Mouse (Mus musculus) urinary bladder, postnatal 10 days (tissue): ENCODE results near the gene Fgf22.

ENCODE experiments used
- DNase-seq: peaks from one replicate; pipeline ENCODE4 v3.0.0; 2022; ENCODE audit warnings: low spot score

The Fgf22 gene

DNA sequence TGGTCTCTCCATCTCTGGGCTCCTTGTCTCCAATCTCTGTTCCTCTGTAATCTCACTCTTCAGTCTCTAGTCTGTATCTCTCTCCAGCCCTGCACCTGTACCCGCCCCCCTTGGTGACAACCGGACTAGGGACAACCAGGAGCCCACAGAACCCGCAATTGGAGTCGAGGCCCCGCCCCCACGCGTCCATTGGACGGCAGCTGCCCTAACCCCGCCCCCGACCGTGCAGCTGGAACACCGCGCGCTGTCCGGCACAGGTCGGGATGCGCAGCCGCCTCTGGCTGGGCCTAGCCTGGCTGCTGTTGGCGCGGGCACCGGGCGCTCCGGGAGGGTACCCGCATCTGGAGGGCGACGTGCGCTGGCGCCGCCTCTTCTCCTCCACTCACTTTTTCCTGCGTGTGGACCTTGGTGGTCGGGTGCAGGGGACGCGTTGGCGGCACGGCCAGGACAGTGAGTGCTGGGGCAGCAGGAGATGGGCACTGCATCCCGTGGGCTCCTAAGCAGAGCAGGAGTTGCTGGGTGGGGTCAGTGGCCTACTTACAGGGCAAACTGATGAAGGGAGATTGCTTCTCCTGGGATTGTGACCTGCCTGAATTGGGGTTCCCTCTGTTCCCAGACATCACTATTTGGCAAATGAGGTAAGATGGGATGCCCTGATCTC lies at the start of gene Fgf22:
TSS of gene Fgf22 (plus strand) at position 221 of the 661 bp plus-strand sequence.
- no peak for DNase-seq

DNA sequence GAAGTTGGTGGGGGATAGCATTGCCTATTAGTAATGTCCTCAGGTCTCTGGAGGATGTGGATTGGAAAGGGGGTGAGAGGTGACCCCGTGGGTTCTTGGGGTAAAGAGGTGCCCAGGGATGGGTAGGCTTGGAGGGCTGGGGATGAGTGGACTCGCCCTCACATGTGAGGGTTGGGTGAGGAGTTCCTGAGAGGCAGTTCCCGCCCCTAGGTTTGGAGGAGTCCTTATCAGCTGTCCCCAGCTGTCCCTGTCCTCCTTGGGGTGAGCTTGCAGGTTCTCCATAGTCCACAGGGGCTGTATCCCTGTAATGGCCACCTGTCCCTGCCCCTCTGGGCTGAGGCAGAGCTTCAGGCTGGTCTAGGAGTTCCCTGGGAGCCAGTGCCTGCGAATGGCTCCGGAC lies 48.9 kb upstream of the Fgf22 start:
- no peak for DNase-seq

DNA sequence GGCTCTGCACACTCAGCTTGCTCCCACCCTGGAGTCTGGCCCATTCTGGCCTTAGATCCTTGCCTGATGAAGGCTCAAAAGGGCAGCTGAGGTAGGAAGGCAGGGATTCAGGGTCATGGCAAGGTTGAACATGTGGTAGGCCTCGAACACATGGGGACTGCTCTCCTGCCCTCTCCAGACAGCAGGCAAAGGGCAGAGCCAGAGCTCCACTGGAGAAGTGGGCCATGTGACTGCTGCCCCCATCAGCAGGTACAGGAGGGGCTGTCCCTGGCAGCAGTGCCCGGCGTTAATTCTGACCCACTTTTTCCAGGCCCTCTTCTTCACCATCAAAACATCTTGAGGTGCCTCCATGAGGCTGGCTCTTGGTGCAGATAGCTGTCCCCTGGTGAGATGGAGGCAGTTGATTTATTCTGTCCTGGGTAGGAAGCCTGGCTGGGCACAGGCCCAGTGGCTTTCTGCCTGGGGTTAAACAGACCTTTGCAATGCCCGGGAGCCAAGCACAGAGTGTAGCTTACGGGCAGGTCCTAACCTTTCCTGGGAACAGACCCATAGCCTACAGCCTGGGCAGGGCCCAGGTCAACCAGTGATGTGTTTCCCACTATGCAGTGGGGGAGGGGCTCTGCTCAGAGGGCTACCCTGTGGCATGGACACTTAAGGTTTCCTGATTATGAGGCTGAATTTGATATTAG lies 48.3 kb upstream of the Fgf22 start:
- no peak for DNase-seq

DNA sequence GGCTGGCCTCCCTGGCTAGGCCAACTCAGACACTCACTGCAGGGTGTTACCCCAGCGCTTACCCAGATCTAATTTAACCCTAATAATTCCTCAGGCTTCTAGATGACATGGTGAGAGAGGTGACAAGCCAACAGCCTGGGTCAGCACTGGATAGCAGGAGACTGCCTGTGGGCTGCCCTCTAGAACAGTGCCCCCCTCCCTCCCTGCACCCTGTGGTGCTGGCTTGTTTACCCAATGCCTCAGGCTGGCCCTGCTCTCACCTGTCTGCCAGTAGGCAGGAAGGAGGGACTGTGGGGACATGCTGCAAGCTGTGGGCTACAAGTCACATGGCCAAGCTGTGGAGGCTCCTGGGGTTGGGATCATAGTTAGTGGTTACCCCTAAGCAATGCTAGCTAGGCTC lies 47.7 kb upstream of the Fgf22 start:
- DNase-seq: no peak

DNA sequence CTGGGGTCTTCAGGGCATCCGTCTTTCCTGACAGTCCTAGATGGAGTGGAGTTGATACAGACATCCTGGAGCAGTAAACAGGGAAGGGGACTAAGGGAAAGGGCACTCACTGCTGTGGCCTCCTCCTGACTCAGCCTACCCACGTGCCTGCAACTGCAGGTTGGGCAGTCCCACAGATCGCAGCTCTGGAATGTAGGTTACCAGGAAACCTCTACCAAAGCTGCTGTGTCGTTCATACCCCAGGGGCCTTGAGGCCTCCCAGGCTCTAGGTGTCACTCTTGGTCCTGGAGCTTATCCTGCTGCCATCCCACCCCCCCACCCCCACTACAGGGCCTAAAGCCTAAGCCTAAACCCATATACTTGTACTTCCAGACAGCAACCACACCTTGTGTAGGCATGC lies 47.1 kb upstream of the Fgf22 start:
- DNase-seq: no peak

DNA sequence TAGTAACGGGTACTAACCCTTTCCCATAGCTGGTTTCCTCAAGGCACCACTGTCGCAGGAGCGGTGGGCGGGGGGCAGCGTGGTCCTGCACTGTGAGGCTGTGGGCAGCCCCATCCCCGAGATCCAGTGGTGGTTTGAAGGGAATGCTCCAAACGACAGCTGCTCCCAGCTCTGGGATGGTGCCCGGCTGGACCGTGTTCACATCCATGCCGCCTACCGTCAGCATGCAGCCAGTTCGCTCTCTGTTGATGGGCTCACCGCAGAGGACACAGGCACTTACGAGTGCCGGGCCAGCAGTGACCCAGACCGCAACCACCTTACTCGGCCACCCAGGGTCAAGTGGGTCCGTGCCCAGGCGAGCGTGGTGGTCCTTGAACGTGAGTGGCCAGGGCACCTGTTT lies 46.2 kb upstream of the Fgf22 start:
- DNase-seq: no peak

DNA sequence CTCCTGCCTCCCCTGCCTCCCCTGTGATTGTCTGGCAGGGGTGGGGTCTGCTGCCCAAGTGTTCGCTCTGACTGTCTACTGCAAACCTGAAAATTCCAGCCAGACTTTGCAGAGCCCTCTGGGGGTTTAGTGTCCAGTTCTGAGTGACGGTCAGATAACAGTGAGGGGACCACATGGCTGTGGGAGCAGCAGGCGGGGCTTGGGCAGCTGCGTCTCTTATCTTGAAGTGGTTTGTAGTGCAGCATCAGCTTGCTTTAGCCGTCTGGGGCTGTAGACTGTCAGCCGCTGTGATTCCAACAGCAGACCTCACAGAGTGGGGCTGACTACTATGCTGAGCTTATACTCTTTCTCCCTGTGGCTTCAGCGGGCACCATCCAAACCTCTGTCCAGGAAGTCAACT lies 45.6 kb upstream of the Fgf22 start:
- DNase-seq: no peak

DNA sequence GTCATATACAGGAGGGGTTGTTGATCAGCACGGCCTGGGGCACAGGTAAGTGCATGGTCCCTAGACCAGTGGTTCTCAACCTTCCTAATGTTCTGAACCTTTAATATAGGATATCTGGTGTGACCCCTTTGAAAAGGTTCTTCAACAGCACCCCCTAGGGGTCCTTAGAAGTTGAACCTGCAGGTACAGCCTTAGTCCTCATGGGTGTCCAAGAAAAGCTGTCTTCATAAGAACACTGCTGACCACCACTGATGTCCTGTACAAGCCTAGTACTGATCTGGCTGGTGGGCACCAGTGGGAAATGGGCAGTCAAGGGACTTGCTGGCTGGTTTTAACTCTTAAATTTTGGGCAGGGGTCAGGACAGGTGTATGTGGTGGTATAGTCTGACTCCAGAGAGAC lies 42.8 kb upstream of the Fgf22 start:
- DNase-seq: no peak

DNA sequence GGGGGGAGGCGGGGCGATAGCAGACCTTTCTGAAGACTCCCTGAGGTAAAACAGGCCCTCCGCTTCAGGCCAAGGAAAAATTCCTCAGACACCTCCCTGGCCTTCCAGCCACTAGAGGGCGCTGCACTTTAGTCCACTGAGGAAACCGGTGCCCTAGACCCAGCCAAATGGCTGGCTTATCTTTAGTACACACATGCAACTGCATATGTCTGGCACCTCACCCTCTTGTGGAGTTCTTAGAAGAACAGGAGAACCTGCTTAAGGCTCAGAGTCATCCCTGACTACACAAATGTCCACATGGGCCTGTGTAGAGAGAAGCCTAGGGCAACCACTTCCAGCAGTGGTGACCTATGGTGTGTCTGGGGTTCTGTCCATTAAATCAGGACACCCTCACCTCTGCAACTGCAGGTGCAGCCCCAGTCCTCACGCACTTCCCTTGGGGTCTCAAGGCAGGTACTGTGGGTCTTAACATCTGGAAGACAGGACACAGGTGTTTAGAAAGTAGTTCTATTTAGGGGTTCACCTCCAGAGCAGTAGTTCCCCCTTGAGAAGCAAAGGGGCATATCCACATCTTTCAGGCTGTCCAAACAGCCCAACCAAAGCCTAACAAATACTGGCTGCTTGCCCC lies 42.3 kb upstream of the Fgf22 start:
- DNase-seq: no peak

DNA sequence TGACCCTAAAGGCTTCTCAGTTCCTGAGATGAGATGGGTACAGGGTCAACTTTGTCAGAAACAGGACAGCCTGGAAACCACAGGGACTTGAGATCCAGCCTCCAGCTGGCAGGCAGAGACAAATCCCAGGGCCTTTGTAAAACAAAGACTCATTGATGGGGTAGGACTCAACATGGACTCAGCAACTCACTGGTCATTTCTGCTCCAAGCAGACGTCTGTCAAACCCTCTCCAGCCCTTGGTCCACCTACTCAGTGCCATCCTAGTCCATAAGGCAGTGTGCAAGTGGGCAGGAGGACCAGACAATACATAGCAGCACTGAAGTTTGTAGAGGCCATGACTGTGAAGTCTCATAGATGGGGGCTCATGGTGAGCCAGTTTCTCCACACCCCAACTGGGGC lies 41.7 kb upstream of the Fgf22 start:
- DNase-seq: no peak

DNA sequence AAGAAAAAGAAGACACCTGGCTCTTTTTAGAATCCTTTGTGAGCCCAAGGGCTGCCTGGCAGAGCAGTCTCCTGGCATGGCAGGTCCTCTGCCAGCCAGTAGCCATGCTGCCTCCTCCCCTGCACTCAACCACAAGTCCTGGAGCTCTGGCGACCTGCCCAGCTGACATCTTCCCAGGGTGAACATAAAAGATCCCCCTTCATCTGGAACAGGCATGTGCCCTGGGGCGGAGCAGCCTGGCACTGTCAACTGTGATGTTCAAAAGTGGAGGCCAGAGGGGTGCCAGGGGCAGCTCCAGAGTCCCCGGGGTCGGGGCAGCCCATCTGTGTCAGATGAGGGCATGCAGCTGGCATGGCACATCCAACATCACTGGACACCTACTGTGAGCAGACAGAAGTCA lies 39.9 kb upstream of the Fgf22 start:
- no peak for DNase-seq

DNA sequence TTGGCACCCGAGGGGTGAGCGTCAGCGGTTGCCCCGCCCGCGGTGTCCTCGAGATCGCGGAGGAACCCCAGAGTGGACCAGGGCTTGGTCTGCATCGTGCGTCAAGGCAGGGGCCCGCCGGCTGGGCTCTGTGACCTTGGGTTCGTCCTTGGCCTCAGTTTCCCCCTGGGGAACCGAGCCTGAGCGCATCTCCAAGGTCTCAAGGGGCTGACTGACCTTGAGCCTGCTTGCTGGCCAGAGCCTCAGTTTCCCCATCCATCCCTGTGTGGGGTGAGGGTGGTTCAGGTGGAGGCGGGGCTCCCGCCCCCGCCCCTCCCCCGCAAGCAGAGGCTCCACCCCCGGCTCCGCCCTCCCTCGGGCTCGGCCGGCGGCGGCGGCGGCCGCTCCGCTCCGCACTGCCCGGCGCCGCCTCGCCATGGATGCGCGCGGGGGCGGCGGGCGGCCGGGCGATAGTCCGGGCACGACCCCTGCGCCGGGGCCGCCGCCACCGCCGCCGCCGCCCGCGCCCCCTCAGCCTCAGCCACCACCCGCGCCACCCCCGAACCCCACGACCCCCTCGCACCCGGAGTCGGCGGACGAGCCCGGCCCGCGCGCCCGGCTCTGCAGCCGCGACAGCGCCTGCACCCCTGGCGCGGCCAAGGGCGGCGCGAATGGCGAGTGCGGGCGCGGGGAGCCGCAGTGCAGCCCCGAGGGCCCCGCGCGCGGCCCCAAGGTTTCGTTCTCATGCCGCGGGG lies 38.5 kb upstream of the Fgf22 start, which contains the start of gene Hcn2:
TSS of gene Hcn2 (plus strand) at position 381 of the 734 bp plus-strand sequence.
- DNase-seq: no peak

DNA sequence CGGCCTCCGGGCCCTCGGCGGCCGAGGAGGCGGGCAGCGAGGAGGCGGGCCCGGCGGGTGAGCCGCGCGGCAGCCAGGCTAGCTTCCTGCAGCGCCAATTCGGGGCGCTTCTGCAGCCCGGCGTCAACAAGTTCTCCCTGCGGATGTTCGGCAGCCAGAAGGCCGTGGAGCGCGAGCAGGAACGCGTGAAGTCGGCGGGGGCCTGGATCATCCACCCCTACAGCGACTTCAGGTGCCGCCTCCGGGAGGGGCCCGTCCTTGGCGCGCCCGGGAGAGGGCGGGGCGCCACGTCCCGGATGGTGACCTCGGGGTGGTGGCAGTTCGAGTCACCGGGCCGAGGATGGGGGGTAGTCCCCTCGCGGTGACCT lies 37.9 kb upstream of the Fgf22 start:
- no peak for DNase-seq

DNA sequence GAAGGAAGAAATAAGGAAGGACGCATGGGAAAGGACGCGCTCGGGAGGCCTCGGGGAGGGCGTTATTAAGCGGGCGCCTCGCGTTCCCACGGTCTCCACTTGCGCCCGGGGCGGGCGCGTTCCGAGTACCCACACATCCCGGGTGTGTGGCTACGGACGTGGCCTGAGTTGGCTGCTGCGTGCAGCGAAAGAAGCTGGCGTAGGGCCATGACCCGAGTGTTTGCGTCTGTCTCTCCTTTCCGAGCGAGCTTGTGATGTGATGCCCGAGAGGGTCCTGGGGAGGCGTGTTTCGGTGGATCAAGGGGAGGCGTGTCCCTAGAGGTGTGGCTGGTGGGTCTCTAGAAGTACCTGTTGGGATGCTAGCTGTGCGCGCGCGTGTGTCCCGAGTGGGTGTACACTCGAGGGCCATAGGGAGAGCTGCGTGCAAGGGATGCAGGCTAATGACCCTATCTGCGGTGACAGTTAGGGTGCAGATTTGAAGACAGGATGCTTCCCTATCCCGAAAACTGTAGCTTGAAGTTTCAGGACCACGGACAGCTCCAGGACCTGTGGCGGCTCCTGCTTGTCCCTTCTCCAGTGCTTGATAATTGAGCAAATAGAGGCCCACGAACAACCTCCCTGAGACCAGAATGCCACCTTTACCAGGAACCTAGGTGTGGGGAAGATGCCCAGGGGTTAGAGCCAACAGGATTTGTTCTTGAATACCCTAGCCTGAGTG lies 37.1 kb upstream of the Fgf22 start:
- DNase-seq: no peak

DNA sequence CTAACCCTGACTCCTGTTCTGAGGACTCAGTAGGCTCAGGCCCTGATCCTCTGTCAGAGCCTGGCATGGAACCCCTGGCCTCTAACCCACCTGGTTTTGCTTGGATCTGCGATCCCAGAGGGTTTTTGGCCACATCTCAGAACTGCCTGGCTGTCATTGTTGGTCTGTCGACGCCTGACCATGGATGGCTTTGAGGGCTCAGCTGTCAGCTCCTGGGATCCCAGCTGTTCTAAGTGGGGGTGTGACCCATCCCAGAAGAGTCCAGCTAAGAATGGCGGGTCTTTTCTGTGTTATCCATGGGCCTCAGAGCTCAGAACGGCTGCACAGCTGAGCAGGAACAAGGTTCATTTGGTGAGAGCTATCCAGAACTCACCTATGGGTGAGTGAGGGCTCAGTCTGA lies 33.8 kb upstream of the Fgf22 start:
- no peak for DNase-seq

DNA sequence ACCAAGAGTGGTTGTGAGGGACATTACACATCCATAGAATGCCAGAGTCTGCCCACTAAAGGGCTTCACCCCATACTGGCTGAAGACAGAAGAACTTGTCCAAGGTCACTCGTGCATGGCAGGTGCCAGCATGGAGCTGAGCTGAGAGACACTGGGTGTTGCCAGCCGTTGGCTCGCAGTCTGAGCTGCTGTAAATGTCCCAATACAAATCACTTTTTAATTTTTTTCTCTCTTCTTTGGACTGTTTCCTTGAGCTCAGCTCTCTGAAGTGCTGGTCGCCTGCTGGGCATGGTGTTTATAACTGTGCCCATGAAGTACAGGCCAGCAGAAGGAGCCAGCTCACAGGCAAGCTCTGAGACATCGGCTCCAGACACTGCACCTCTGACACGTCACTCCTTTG lies 31.8 kb upstream of the Fgf22 start:
- DNase-seq: no peak

DNA sequence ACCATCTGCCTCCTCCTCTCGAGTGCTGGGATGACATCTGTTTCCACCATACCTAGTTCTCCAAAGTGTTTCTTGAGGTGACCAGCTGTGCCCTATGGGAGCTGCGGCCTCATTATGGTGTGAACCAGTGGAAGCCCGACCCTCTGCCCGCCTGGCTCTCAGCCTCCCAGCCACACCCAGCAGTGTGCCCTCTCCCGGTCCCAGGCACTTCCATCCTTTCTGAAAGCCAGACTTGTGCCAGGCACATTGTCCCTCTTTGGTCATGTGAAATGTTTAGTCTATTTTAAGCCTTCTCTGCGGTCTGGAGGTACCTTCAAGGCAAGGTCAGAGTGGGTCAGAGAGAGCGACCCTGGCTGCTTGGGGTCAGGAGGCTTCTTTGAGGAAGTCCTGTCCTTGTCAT lies 31.2 kb upstream of the Fgf22 start:
- no peak for DNase-seq

DNA sequence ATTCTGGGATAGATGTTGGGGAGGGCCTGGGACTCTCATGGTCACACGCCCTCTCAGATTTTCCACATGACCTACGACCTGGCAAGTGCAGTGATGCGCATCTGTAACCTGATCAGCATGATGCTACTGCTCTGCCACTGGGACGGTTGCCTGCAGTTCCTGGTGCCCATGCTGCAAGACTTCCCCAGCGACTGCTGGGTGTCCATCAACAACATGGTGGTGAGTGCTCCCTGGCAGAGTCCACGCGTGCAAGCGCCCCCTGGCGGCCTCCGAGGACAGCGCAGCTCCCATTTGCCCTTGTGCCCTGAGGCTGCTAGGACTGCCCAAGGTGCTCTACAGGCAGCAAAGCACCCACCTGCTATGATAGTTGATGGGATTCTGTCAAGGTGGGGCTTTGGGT lies 28.8 kb upstream of the Fgf22 start:
- no peak for DNase-seq

DNA sequence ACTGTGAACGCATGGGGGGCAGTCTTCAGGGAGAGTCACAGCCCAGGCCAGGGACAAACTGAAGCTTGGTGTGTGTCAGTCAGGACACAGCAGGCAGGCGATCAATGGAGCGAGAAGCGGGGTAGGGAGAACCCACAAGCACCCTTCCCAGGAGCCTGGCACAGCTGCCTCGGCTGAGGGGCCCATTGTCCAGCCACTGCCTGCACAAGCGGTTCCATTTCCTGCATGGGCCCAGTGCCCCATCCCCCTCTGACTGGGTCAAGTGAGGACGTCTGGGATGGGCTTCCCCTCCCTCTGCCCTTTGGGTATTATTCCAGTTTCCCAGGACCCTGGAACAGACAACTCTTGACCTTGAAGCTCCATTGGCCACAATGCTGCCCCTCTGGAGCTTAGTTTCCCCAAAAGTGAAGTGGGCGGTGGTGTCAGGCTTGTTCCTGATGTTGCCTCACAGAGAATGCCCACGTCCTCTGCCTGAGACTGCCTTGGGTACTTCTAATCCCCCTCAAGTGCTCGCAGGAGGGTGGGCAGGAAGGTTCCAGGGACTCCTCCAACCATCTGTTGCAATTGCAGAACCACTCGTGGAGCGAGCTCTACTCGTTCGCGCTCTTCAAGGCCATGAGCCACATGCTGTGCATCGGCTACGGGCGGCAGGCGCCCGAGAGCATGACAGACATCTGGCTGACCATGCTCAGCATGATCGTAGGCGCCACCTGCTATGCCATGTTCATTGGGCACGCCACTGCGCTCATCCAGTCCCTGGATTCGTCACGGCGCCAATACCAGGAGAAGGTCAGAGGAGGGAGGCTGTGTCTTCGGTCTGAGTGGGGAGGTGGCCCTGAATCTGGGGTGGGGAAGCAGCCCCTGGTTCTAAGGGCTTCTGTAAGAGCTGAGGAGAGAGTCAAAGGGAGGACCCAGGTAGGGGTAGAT lies 26.3 kb upstream of the Fgf22 start:
- no peak for DNase-seq

DNA sequence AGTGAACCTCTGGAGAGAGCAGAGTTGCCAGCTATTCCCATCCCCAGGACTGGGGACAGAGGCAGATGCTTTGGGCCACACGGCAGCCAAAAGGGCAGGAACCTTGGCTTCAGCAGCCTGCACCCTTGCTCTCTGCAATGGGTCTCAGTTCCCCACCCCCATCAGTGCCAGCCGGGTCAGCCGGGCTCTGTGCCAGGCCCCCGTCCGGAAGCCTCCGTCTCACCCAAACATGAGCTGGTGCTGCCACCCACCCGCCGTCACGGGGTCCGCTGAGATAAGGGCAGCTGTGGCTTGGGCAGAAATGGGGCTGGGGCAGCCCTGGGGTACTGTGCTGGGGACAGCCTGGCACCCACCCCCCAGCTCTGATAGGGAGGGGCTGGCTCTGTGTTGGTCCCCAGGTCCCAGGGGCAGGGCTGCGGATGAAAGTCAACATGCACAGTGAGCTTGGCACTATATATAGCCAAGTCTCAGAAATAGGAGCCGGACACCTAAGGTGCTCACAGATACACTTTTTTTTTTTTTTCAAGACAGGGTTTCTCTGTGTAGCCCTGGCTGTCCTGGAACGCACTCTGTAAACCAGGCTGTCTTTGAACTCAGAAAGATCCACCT lies 25.4 kb upstream of the Fgf22 start:
- DNase-seq: no peak

DNA sequence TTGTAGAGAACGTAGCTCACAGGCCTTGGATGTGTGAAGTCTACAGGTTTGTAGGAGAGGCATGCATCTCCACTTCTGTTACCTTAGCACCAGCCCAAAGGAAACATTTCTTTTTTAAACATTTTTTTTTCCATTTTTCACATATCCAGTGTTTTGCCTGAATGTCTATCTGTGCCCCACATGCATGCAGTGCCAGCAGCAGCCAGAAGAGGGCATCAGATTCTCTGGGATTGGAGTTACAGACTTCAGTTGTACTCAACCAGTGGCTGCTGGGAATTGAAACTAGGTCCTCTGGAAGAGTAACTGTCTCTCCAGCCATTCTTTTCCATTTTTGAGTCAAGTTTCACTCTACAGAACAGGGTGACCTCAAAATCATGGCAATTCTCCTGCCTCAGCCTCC lies 22.4 kb upstream of the Fgf22 start:
- DNase-seq: no peak
